Mouse (Mus musculus) lung, postnatal 14 days (tissue): Measurements from ENCODE around the gene Mto1.

ENCODE experiments used
- DNase-seq: peaks from one replicate; pipeline ENCODE4 v3.0.0; 2021

Gene Mto1

DNA sequence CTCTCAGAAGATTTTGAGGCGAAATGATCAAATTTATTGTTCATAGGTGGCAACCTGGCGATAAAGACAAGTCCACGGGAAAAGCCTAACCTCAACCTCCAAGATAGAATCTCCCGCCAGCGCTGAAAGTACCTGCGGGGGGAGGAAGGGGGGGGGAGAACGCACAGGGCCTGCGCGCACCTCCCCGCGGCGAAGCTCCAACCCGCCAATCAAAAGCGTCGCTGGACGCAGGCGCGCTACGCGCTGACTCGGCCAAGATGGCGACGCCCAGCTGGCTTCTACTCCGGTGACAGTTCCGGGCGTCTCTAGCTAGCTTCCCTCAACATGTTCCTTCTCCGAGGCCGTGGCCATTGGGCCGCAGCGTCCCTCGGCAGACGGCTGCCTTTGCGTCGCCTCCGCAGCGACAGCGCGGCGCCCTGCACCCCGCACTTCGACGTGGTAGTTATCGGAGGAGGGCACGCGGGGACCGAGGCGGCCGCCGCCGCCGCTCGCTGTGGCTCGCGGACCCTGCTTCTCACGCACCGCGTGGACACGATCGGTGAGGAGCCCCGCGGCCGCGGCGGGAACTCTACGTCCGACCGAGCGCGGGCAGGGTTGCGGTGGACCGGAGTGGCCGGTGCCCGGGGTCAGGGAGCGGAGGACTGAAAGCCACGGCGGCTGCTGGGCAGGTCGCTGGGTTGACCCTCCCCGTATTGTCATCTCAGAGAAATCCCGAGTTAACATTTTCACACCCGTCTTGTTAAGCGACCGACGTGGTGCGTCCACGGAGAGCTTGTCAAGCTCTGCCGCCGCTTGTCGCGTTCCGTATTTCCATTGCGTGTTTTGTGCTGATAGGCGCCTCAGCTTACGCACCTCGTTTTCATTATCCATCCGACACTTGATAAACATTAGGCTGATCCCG is at the start of gene Mto1, which contains the start of gene Gm17324:
TSS of gene Mto1 (plus strand) at position 236 of the 901 bp plus-strand sequence.
TSS of gene Gm17324 (minus strand) at position 814 of the 901 bp plus-strand sequence.
- DNase-seq, result peak; percentile 91

DNA sequence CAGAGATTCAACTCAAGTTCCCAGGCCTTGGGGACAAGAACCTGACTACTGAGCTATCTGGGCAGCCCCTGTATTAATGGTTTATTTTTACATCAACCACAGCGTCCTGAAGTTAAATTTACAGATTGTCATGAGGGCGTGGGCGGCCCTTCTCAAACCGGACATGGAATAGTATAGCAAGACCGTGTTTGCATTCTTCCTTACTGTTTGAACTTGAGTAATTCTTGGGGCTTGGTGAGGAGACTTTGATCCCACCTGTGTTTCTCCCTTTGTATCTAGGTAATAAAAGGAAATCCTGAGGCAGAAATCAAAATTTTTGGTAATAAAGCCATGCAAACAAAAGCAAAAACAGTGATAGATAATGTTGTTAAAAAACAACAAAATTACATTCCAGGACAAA is 47.4 kb upstream of the Mto1 start:
- DNase-seq, result no peak

DNA sequence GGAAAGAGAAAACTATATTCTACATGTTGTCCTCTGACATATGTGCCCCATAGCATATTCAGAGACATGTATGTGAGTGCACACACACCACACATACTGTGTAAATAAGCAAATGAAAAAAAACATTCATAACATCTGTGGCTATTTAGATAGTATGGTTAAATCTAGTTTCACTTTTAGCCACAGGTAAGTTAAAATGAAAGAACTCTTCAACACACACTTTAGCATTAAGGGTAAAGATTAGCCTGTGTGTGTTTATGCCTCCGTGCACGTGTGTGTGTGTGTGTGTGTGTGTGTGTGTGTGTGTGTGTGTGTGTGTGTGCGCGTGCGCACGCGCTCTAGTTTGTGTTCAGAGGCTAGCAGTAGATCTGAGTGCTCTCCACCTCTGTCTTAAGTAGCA is 46.4 kb upstream of the Mto1 start:
- no peak for DNase-seq

DNA sequence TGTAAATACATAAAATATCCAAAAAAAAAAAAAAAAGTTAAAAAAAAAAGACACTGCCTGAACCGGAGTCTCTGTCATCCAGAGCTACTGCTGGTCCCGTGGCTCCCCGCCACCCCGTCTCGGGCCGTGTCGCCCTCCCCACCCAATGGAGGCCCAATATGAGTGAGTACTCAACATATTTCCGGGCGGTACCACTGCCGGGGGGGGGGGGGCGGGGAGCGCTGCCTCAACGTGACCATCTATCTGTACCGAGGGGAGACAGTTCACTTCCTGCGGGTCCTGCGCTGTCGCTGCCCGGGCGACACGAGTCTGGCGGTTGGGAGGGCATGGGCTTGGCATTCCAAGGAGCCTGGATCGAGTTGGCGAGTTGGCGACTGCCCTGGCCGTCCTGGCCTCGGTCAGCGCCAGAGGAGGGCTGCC is 20.6 kb upstream of the Mto1 start:
- no peak for DNase-seq

DNA sequence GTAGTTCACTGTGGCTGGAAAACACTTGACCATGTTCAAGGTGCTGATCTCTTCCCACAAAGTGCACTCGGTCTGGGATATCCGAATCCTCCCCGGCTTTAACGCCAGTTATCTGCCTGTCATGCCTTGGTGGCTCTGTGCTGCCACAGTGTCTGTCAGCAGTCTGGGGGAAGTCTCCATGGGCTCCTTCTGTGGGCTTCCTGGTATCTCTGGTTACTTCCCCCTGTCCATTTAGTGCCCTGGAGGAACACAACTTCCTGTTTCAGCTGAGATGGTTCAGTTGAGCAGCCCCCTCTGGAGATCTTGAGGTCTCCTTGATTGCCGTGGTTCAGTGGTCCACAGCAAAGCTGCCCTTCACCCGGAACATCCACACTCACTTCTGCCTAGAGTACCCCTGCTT is 19.8 kb upstream of the Mto1 start:
- no peak for DNase-seq

DNA sequence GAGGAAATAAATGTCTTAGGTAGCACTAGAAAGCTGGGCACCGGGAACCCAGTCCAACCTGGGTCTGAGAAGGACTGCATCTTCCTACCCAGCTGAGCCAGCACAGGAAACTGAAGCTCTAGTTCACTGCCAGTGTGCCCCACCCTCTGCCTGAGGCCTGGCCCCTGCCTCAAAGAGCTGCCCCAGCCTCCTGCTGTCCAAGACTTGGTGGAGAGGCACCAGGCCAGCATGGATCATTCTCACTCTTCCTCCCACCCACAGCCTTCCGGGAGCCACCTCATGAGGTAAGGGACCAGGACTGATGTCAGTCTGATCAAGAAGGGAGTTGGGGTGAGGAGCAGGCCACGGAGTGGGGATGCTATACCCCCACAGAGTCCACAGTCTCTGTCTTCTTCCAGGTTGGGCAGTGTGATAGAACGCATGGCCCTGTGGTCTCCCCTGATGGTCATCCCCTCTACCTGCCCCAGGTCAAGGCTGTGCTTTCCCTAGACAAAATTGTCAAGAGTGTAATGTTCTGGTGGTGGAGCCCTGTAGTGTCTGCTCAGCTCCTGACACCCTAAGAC is 19.1 kb upstream of the Mto1 start:
- no peak for DNase-seq

DNA sequence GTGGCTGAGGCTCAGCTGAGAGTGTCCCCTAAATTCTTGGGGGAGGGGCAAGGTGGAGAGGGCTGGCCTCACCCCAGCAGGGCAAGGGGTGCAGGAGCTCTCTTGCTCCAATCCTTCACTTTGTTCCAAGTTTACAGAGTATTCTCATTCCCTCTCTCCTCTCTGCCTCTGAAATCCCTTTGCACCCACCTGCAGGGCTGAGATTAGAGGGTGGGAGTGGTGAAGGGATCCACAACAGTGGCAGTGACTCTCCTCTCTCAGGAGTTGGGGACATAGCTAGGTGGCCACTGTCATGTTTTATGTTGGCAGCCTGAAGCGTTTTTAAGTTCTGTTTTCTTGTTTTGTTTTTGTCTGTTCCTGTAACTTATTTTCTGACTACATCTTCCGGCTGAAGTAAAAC is 18.5 kb upstream of the Mto1 start:
- no peak for DNase-seq

DNA sequence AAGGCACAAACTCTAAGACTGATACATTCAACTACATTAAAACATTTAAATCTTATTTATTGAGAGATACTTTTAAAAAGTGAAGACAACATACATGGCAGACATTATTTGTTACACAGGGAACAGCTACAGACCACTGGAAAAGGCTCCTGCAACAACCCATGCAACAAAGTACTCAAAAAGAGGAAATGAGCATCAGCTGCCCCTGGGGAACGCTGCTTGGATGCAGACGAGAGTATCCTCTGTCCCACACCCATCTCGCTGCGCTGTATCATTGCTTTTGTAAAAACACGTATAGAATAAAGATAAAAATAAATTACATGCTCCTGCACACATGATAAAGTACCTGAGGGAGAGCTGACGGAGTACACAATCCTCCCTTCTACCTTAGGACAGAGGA is 17.5 kb upstream of the Mto1 start:
- DNase-seq, result no peak

DNA sequence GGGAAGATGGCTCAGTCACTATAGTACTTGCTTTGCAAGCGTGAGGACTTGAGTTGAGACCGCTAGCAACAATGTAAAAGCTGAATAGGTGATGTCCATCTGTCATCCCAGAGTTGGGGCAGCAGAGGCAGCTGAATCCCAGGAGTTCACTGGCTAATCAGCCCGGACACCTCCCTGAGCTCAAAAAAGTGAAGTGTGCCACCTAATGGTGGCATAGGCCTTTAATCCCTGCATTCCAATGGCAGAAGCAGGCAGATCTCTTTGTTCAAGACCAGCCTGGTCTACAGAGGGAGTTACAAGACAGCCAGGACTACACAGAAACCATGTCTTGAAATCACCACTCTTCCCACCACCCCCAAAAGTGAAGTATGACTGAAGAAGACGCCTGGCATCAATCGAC is 15.5 kb upstream of the Mto1 start:
- no peak for DNase-seq

DNA sequence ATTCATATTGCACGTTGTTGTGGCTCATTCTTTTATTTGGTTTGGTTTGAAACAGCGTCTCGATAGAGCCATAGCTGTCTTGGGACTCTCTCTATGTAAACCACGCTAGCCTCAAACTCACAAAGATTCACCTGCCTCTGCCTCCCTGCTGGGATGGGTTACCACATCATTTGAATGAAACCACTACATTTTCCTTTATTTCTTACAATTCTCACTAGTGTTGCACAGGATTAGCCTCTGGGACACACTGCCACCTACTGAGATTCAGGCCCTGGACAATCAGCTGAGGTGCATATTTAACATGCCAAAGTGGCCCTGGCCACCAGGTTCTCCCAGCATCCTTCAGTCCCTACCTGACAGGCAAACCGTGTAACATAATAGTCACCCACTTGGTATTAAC is 8.6 kb upstream of the Mto1 start:
- DNase-seq, result no peak

DNA sequence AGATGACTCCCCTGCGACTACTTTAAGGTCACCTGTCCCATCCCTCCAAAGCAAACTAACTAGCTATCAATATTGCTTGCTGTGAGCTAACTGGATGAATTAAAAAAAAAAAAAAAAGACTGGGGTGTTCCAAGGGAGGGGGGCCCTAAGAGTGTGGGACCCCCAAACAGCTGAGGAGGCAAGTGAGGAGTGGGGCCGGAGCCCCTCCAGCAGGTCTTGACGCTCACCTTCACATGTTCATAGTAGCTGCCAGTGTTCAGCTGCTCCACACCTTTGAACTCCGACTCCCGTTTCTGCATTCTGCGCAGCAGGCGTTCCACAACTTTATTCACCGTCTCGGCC is 5.8 kb upstream of the Mto1 start:
- no peak for DNase-seq

DNA sequence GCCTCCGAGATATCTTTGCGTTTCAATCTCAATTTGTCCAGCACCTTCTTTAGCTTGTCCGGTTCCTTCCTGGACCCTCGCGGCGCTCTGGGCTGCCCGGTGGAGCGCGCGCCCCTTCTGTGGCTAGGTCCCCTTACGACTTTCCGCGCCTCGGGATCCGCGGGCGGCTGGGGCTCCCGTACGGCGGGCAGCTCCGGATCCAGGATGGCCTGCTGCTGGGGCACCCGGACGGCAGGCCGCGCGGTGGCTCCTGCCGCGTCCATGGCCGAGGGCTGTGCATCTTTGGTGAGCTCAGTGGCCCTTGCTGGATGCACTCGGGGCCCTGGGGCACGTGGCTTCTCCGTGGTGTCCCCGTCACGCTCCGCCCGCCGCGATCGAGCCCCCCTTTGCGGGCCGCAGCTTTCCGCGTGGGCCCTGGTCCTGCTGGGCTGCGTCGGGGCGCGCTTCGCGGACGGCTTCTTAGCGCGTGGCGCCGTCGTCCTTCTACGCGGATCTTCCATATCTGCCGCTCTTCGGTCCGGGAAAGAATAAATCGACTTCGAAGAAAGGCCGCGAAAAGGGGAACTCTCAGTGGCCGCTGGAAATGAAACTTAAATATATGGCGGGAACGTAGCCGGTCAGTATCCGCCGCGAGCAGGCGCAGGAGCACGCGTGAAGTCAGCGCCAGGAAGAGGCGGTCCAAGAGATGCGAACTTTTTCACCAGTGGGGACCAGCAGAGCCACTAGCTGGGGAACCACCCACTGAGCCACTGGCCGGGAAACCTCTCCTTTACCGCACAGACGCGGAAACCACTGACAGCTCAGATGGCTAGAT is 5.2 kb upstream of the Mto1 start, which contains the start of gene Cgas:
TSS of gene Cgas (minus strand) at position 659 of the 814 bp plus-strand sequence.
- peak; percentile 60 for DNase-seq

DNA sequence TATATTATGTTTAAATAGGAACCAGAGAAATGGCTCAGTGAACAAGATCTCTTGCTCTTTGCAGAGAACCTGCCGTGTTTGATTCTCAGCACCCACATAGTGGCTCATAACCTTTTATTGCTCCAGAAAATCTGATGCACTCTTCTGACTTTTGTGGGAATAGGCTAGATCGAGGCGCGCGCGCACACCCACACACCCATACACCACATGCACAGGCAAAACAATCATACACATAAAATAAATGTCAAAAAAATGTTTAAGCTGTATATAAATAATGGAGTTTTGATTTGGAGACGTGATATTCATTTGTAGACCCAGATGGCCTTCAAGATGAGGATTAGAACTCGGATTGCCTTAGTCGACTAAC is 419 bp upstream of the Mto1 start:
- DNase-seq, result no peak

DNA sequence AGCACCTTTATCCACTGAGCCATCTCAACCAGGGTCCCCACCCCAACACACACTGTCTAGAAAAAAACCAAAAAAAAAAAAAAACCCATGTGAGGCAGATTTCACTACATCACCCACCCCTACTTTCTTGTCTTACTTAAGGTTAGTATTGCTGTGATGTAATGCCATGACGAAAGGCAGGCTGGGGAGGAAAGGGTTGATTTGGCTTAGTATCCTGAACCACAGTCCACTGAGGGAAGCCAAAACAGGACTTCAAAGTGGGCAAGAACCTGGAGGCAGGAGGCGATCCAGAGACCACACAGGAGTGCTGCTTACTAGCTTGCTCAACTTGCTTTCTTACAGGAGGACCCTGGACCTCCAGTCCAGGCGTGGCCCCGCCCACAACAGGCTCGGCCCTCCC is 2.4 kb downstream of the Mto1 start:
- no peak for DNase-seq

DNA sequence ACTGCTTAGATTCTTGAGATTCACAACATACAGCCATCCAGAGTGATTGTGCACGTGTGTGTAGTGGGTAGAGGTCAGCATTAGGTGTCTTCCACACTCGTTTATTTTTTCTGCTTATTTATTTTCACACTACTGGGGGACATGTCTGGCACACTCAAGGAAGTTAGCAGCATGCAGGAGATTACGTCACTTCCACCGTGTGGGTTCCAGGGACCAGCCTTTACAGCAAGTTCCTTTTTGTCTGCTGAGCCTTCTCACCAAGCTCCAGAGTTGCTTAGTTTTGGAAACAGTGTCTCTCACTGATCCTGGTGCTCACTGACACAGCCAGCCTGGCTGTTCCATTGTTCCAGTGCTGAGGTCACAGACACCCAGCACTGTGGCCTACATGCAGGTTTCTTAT is 3.4 kb downstream of the Mto1 start:
- peak; percentile 34 for DNase-seq

DNA sequence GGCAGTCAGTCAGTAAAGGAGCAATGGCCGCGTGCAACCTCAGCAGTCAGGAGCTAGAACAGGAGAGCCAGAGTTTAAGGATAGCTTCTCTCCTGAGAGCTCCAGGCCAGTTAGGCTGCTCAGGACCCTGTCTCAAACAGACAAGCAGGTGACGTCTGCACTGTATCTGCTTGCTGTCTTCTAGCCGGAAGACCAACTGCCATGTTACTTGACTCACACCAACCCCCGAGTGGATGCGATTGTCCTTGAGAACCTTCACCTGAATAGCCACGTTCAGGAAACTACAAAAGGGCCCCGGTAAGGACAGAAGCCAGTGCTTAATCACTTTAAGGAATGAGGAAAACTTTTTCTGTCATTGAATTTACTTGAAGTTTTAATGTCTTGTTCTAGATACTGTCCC is 9.0 kb downstream of the Mto1 start:
- no peak for DNase-seq

DNA sequence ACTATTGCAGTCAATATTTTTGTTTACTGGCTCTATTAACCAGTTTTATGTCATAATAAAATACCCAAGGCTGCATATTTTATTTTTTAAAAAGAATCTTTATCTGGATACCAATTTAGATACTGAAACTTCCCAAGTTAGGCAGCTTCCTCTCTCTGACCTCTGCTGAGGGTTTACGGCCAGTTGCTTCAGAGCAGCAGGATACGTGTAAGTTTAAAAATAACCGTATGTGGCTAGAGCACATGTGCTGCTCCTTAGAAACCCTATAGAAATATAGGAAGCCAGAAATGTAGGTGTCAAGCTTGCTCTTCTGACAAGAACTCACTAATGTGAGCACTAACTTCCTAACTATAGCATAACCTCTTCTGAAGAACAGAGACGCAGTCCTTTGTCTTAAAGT is 15.3 kb downstream of the Mto1 start:
- no peak for DNase-seq

DNA sequence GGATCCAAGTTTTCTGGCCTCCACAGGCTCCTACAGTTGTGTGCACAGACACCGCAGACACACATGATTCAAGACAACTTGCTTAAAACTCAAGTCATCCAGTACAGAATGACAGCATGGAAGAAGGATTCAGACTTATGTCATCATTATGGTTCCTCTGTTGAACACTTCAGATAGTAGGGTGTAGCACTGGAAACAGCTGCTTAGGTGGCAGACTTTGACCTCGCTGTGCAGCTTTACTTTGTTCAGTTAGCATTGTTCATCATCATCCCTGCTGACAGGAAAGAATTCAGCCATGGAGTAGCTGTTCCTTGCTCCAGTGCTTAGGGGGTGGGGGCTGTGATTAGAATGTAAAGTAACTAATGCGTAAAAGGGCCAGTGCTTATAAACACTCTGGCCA is 17.7 kb downstream of the Mto1 start:
- DNase-seq, result no peak

DNA sequence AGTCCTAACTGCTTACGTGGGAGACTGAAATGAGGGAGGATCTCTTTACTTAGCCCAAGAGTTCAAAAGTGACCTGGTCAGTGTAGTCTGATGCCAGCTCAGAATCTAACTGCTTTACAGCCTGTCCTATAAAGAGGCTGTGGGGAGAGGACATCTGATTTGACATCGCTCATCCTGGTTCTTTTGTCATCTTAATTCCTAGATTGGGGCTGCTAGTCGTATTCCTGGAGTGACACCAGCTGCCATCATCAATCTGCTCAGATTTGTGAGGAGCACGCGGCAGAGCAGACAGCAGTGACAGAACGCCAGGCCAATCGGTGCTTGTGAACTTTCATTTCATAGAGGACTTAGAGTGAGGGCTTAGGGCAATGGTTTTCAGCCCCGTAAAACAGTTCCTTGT is 25.6 kb downstream of the Mto1 start:
- no peak for DNase-seq

DNA sequence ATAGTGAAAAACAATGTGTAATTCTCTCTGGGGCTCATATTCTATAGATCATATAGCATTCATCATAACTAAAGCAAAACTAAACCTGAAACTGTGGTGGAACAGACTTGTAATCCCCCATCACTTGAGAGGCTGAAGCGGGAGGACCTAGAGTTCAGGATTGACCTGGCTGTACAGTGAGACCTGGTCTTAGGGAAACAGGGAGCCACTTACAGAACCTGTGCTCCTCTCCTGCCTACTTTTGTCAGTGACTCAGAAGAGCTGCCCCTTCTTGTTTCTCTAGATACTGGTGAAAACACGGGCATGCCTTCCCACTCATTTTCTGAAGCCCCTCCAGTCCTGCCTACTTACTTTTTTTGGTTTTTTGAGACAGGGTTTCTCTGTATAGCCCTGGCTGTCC is 26.3 kb downstream of the Mto1 start:
- DNase-seq, result no peak

DNA sequence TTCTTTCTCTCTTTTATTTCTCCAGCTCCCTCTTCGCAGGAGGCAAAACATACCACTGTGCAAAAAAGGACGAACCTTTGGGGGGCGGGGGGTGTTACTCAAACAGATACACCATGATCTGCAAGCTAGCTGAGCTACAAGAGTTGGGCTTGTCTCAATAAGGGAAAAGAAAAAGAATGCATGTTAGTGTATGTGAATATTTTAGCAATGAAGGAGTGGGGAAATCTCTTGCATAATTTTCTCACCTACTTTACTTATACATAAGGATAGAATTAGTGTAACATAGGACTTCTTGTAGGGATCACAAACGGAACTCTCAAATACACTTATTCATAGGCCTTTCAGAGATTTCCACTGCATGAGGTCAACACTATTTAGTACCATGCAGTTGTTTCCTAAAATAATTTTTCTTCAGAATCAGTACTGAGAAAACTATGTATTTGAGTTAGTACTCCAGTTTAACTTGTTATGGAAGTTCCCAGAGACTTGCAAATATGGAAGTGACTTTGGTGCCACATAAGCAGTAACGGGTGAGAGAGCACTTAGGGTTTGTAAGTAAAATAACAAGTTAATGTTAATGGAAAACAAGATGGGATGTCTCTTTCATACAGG is 26.9 kb downstream of the Mto1 start:
- DNase-seq, result no peak

DNA sequence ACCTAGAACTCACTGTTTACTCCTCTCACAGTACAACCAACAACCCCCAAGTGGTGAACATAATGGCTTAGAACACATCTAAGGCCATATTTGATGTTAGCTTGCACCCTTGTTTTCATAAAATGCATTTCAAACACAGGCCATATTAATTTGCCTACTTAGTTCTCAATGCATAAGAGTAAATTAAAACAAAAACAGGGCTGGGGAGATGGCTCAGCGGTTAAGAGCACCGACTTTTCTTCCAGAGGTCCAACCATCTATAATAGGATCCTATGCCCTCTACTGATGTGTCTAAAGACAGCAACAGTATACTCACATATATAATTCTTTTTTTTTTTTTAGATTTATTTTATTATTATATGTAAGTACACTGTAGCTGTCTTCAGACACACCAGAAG is 27.4 kb downstream of the Mto1 start:
- DNase-seq, result no peak

DNA sequence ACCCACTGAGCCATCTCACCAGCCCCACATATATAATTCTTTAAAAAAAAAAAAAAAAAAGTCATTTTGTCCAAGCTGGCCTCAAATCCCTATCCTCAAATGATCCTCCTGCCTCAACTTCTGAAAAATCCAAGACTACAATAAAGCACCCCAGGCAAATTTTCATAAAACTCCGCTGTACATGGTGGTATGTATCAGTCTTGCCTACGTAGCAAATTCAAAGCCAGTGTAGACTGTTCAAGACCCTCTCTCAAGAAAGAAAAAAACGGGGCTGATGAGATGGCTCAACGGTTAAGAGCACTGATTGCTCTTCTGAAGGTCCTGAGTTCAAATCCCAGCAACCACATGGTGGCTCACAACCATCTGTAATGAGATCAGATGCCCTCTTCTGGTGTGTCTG is 27.9 kb downstream of the Mto1 start:
- DNase-seq, result no peak
